Mouse (Mus musculus) heart, embryonic 13.5 days (tissue): ENCODE data around the gene Fbxo36. TPM values are rescaled to one million over a fixed set of nuclear protein-coding genes. Genes with fewer than 3 reads are reported as not detected.

Experiments
- polyA plus RNA-seq: library from polyadenylated mRNA; unstranded; fragments of >200 nt; fragmentation: Nextera tagmentation; extraction: Ambion mirVana; gene quantifications from 2 replicates; pipeline ENCODE4 v1.2.1, GENCODE M21; 2015

The Fbxo36 gene
- polyA plus RNA-seq, 1 experiment from 2014 or later: 8.9 TPM

Other genes starting within 250 kb of the Fbxo36 start
- gene Dner, start 143.6 kb upstream of the Fbxo36 start, polyA plus RNA-seq: 1.2 and 1.5 TPM in 2 replicates
- gene Trip12, start 675 bp downstream of the Fbxo36 start, polyA plus RNA-seq: 52.1 and 52.4 TPM in 2 replicates
- 0.04 and 0.05 TPM in 2 replicates for gene Slc16a14, start 95.3 kb downstream of the Fbxo36 start, polyA plus RNA-seq